Mouse (Mus musculus): ENCODE measurements around the gene Odf2.

DNA sequence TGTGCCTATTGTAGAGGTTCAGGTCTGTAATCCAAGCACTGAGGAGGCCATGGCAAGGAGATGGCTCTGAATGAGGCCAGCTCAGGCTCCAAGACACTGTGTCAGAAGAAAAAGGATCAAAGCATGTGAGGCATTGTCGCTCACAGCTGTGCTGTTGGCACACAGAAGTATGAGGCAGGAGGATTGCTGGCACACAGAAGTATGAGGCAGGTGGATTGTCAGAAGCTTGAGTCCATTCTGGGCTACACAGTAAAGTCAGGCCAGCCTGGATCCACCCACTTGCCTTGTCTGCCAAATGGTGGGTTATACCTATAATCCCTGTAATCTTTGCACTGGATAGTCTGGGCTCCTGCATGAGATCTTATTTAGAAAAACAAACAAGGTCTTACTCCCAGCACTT, 9.1 kb downstream of the Odf2 start:
- no peak for TF ChIP-seq CTCF (IDR thresholded peaks at IDR 0.05; ENCODE audit: low read depth, low read length)
- TF ChIP-seq EP300 (IDR thresholded peaks at IDR 0.05; ENCODE audit: insufficient read depth, low read depth, low read length): no peak
- no peak for TF ChIP-seq POLR2A (IDR thresholded peaks at IDR 0.05; ENCODE audit: insufficient read depth, low read length)

Data from ES-Bruce4 (cell line).